Comparison of ENCODE assay signal across 8 mouse cellular contexts in the genomic region with DNA sequence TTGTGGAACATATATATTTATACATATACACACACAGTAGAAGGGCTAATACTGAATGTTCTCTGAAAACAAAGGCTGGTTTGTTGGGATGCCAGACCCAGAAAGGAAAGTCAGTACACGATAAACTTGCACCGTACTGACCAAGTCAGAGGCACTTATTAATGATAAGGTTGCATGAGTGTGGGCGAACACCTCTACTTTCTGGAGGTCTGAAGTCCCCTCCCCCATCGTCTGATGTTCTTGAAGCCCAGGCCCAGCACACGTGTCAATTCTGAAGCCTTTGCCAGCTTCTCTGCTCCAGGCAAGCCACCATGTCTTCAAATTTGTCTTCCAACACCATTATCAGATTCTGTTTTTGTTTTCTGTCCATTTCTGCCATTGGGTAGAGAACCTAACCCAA. TPM values are rescaled to one million over a fixed set of nuclear protein-coding genes. Genes with fewer than 3 reads are reported as not detected.
DNase-seq lines count a peak whose midpoint lies in the region; ATAC-seq lines count a peak whose summit lies in the region.

No protein-coding gene starts in this region.

- no peak overlapping the region for H3K4me3 ChIP-seq in heart, embryonic 16.5 days (ENCODE audit: low read length)
- H3K4me3 ChIP-seq in embryonic facial prominence, embryonic 15.5 days (replicated peaks), result peak overlapping the region; percentile 85; the same call in 1 of the 2 replicates
- H3K4me3 ChIP-seq in intestine, embryonic 15.5 days (replicated peaks), result no peak overlapping the region
- peak overlapping the region; percentile 75; the same call in 1 of the 2 replicates for H3K4me3 ChIP-seq in neural tube, embryonic 12.5 days

- H3K4me1 ChIP-seq in heart, embryonic 16.5 days (ENCODE audit: control insufficient read depth, insufficient read depth, low read length), result peaks cover 22% of the 10 kb centered on the region
- H3K4me1 ChIP-seq in embryonic facial prominence, embryonic 15.5 days, result peaks cover 32% of the 10 kb centered on the region
- H3K4me1 ChIP-seq in intestine, embryonic 15.5 days (replicated peaks), result peaks cover 18% of the 10 kb centered on the region
- peaks cover 53% of the 10 kb centered on the region for H3K4me1 ChIP-seq in neural tube, embryonic 12.5 days

- 55% methylated on average over 5 of the region's 5 CpGs for WGBS in heart, embryonic 16.5 days
- WGBS in embryonic facial prominence, embryonic 15.5 days, result 76% methylated on average over 5 of the region's 5 CpGs
- WGBS in intestine, embryonic 15.5 days, result 78% methylated on average over 5 of the region's 5 CpGs
- WGBS in neural tube, embryonic 12.5 days, result 81% methylated on average over 5 of the region's 5 CpGs

- intact Hi-C loops in left cerebral cortex, postnatal 10 days (cut with DNase I), result loop anchor here (5.0 kb wide), 3 partner anchors 130 to 200 kb away; no protein-coding TSS in a partner anchor

- H3K27me3 ChIP-seq in heart, embryonic 16.5 days (ENCODE audit: control insufficient read depth, insufficient read depth, low read length), result no peaks in the 10 kb centered on the region
- H3K27me3 ChIP-seq in embryonic facial prominence, embryonic 15.5 days, result peaks cover 3% of the 10 kb centered on the region; the same call in 1 of the 2 replicates
- H3K27me3 ChIP-seq in intestine, embryonic 15.5 days (replicated peaks), result no peaks in the 10 kb centered on the region
- H3K27me3 ChIP-seq in neural tube, embryonic 12.5 days (replicated peaks), result no peaks in the 10 kb centered on the region

- peak overlapping the region; percentile 68; the same call in 1 of the 2 replicates for H3K4me2 ChIP-seq in heart, embryonic 16.5 days (ENCODE audit: low read depth, low read length)
- H3K4me2 ChIP-seq in embryonic facial prominence, embryonic 15.5 days (replicated peaks), result peak overlapping the region; percentile 76; the same call in 1 of the 2 replicates
- H3K4me2 ChIP-seq in intestine, embryonic 15.5 days (replicated peaks), result peak overlapping the region; percentile 86; the same call in 1 of the 2 replicates
- peak overlapping the region; percentile 67 for H3K4me2 ChIP-seq in neural tube, embryonic 12.5 days (replicated peaks)

- no peak for DNase-seq in heart, postnatal 4 days
- DNase-seq in right cerebral cortex, postnatal 4 days, result no peak
- no peak for DNase-seq in T-cell, adult 2 months (ENCODE audit: low spot score)
- DNase-seq in left cerebral cortex, postnatal 10 days (ENCODE audit: extremely low spot score in 1 of 2, low spot score in 2 of 2), result no peak

- H3K9me3 ChIP-seq in heart, embryonic 16.5 days (replicated peaks; ENCODE audit: control insufficient read depth, low read length), result no peaks in the 10 kb centered on the region
- no peaks in the 10 kb centered on the region for H3K9me3 ChIP-seq in embryonic facial prominence, embryonic 15.5 days (replicated peaks)
- H3K9me3 ChIP-seq in intestine, embryonic 15.5 days, result no peaks in the 10 kb centered on the region
- H3K9me3 ChIP-seq in neural tube, embryonic 12.5 days, result no peaks in the 10 kb centered on the region

- no peaks in the 10 kb centered on the region for H3K36me3 ChIP-seq in heart, embryonic 16.5 days (ENCODE audit: control insufficient read depth, insufficient read depth)
- no peaks in the 10 kb centered on the region for H3K36me3 ChIP-seq in embryonic facial prominence, embryonic 15.5 days
- H3K36me3 ChIP-seq in intestine, embryonic 15.5 days, result no peaks in the 10 kb centered on the region
- H3K36me3 ChIP-seq in neural tube, embryonic 12.5 days, result no peaks in the 10 kb centered on the region

- no peak overlapping the region for H3K9ac ChIP-seq in heart, embryonic 16.5 days (ENCODE audit: low read length)
- no peak overlapping the region for H3K9ac ChIP-seq in embryonic facial prominence, embryonic 15.5 days
- H3K9ac ChIP-seq in intestine, embryonic 15.5 days, result no peak overlapping the region
- no peak overlapping the region for H3K9ac ChIP-seq in neural tube, embryonic 12.5 days

- H3K27ac ChIP-seq in heart, embryonic 16.5 days (ENCODE audit: low read length), result no peak overlapping the region
- H3K27ac ChIP-seq in embryonic facial prominence, embryonic 15.5 days (replicated peaks), result no peak overlapping the region
- no peak overlapping the region for H3K27ac ChIP-seq in intestine, embryonic 15.5 days
- H3K27ac ChIP-seq in neural tube, embryonic 12.5 days, result no peak overlapping the region

- no peak for ATAC-seq in heart, embryonic 16.5 days (replicated peaks; ENCODE audit: extremely low read depth, insufficient read depth, low FRiP score)
- ATAC-seq in embryonic facial prominence, embryonic 15.5 days (ENCODE audit: insufficient number of reproducible peaks, low FRiP score, low TSS enrichment, low read depth), result no peak
- ATAC-seq in intestine, embryonic 15.5 days, result no peak
- no peak for ATAC-seq in neural tube, embryonic 12.5 days (ENCODE audit: low FRiP score, low read depth)

RNA-seq across cellular contexts. Expression of a gene that starts 3.3 kb away (rescaled TPM):
- 14.6 and 15.0 TPM in 2 replicates for polyA plus RNA-seq in heart, embryonic 16.5 days (2015; fragmentation: Nextera tagmentation; extraction: Ambion mirVana)
- total RNA-seq in heart, postnatal 4 days (2021), result 10 to 100 TPM; 51.2 to 53.0 TPM
- 42.8 and 53.2 TPM in 2 replicates for polyA plus RNA-seq in embryonic facial prominence, embryonic 15.5 days (2015; fragmentation: Nextera tagmentation; extraction: Ambion mirVana)
- 21.3 and 23.4 TPM in 2 replicates for polyA plus RNA-seq in intestine, embryonic 15.5 days (2015; fragmentation: Nextera tagmentation; extraction: Ambion mirVana)
- polyA plus RNA-seq in neural tube, embryonic 12.5 days (2016; fragmentation: Nextera tagmentation; extraction: Ambion mirVana), result 72.4 and 79.8 TPM in 2 replicates
- 100 to 1,000 TPM; 176 to 188 TPM for total RNA-seq in left cerebral cortex, postnatal 10 days (2021)

Comparison
In these comparisons a context has a peak if more than half of its experiments do, and no peak if none do; other contexts are left out.
1. H3K4me3 ChIP-seq: peak in embryonic facial prominence, embryonic 15.5 days (single experiment) and neural tube, embryonic 12.5 days (single experiment); none in heart, embryonic 16.5 days (single experiment) and intestine, embryonic 15.5 days (single experiment).
2. Peak in every context shown above with its lines, with median percentiles within 50 percentile points of each other: H3K4me2 ChIP-seq.